Mouse (Mus musculus) limb, embryonic 13.5 days (tissue): ENCODE measurements at regions not wholly inside any gene's neighbourhood (a gene's known extent, or its start where the extent isn't known, plus 50 kb on each side); places are given as distances from the start of the nearest gene placed in this dataset.
A peak's percentile ranks its signal among the peaks of the same experiment; 100 is the strongest.

Experiments used
- ATAC-seq: fragments of 200-750 bp; cut with Nextera tagmentation; 2 replicates; pipeline ENCODE4 v1.8.0; 2017; ENCODE audit warnings: low read depth, moderate number of reproducible peaks, moderate TSS enrichment; ENCODE audit not compliant: low FRiP score
- H3K27ac ChIP-seq: fragments of 300-500 bp; sonication (generic); 2 replicates; pipeline ENCODE4 v1.5.1; 2015; ENCODE audit warnings: inconsistent platforms, mild to moderate bottlenecking, moderate library complexity
- H3K27me3 ChIP-seq: fragments of 300-500 bp; sonication (generic); 2 replicates; pipeline ENCODE4 v1.6.1; 2015; ENCODE audit warnings: mild to moderate bottlenecking, inconsistent platforms
- H3K36me3 ChIP-seq: fragments of 300-500 bp; sonication (generic); 2 replicates; pipeline ENCODE4 v1.6.1; 2015; ENCODE audit warnings: inconsistent platforms, mild to moderate bottlenecking, moderate library complexity
- H3K4me1 ChIP-seq: fragments of 300-500 bp; sonication (generic); 2 replicates; pipeline ENCODE4 v1.6.1; 2015; ENCODE audit warnings: inconsistent platforms
- H3K4me2 ChIP-seq: fragments of 300-500 bp; sonication (generic); replicated peaks from 2 replicates; pipeline ENCODE4 v1.6.1; 2015; ENCODE audit warnings: inconsistent platforms, mild to moderate bottlenecking, moderate library complexity
- H3K4me3 ChIP-seq: fragments of 300-500 bp; sonication (generic); 2 replicates; pipeline ENCODE4 v1.5.1; 2015; ENCODE audit warnings: moderate library complexity, mild to moderate bottlenecking, inconsistent platforms
- H3K9ac ChIP-seq: fragments of 300-500 bp; sonication (generic); 2 replicates; pipeline ENCODE4 v1.6.1; 2015; ENCODE audit warnings: mild to moderate bottlenecking, inconsistent platforms
- H3K9me3 ChIP-seq: fragments of 300-500 bp; sonication (generic); 2 replicates; pipeline ENCODE4 v1.6.1; 2016; ENCODE audit warnings: inconsistent platforms
- WGBS: fragments of 180-500 bp; shearing (Covaris S2); methylation state at CpG from one replicate; pipeline ENCODE4 v1.1.7; 2015; 5-methylcytosine and 5-hydroxymethylcytosine counted together

DNA sequence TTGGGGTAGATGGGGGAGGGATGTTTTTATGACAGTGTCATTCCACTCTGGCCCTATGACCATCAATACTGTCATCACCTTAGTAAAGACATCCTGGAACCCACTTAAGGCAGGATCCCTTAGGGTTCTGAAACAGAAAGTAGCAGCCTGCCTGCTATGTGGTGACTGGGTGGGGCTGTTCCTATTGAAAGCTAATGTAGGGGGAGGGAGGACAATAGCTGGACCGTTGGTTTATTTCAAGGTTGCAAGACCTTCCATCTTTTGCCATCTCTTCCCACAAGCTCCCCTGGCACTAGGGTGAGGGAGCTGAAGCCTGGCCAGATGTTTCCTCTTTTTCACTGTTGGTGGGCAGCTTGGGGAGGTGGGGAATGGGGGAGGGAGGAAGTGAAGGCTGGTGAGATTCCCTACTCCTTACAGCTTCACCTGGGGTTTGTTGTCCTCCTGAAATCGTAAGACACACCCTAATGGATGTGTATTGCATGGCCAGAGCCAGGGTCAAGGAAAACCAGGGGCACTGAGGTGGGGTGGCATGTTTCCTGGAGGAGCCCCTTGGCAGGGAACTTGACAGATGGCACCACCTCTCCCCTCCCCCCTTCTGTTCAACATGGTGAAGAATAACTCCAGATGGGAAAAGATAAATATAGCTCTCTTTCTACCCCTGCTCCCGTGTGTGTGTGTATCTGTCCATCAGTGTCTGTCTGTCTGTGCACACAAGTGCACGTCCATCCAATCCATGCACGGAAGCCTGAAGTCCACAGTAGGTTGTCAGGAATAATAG lies 112.1 kb upstream of the Ccnd2 start:
- Histone ChIP-seq H3K9ac (no peak overlapping the region), H3K4me3 (no peak overlapping the region), H3K27me3 (no peaks in the 10 kb centered on the region), H3K36me3 (no peaks in the 10 kb centered on the region), H3K27ac (no peak overlapping the region), H3K9me3 (no peaks in the 10 kb centered on the region), H3K4me1 (peaks cover 21% of the 10 kb centered on the region), H3K4me2 (no peak overlapping the region)
- WGBS = 74% methylated on average over 5 of the region's 5 CpGs
- ATAC-seq = no peak

DNA sequence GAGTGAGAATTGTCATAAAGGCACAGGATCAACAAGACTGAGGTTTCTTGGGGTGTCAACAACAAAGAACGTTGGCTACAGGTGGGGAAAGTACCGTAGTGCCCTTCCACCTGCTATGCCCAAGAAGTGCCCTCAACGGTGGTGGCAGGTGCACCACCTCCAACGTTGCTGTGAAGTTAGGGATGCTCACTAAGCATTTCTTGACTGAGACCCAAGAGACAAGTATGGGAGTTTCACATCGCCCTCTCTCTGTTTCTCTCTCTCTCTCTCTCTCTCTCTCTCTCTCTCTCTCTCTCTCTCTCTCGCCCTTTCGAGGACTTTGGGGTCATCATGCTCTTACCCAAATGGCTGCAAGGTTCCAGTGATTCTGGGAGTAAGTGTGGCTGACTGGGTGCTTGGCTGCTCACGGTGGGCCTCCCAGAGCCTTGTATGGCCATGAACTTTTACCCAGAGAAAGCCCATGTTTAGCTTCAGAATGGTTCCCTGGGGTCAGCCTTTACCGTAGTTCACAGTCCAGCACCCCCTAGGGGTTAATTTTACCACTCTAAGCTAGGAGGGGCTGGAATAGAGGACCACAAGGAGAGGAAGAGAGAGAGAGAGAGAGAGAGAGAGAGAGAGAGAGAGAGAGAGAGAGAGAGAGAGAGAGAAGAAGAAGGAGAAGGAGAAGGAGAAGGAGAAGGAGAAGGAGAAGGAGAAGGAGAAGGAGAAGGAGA lies 113.2 kb upstream of the Ccnd2 start:
- H3K4me2 ChIP-seq = no peak overlapping the region

DNA sequence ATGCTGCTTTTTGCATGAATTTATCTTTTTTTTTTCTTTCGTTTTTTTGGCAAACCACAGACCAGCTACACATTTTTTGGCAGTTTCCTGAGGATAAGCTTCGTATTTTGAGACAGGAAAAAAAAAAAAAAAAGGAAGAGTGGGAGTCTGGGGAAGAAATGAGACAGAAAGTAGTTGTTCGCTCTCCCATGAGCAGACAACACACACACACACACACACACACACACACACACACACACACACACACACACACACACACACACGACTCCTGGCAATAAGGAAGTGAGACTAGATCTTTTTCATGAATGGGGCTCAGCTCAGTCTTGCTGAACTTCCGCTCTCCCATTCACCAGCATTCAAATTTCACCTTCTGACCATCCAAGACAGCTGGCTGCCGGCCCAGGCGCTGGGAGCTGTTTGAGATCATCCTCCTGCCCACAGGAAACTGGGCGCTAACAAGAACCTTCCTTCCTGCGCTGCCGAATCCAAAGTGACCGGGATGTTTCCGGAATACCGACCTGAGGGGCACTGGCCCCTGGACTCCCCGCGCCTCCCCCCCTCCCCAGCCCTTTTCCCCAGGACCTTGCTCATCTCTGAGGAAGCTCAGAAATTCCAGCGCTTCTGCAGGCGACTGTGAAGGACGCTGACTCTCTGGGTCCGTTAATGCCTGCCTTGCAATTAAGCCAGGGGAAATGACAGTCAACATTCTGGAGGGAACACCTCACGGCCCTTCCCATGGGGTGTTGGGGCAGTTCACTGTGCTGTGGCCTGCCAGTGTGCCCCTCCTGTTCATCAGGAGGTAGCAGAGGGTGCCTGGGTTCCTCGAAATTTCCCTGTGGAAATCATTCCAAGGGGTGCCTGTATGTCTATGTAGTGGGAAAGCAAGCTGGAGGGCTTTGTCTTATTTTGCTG lies 114.2 kb upstream of the Ccnd2 start:
- Histone ChIP-seq H3K9me3 (no peaks in the 10 kb centered on the region), H3K36me3 (no peaks in the 10 kb centered on the region), H3K9ac (peak overlapping the region; percentile 43; the same call in 1 of the 2 replicates), H3K4me2 (peak overlapping the region; percentile 66), H3K27ac (peak overlapping the region; percentile 52; the same call in 1 of the 2 replicates), H3K4me3 (peak overlapping the region; percentile 33), H3K27me3 (no peaks in the 10 kb centered on the region), H3K4me1 (peaks cover 38% of the 10 kb centered on the region)
- ATAC-seq = peak; percentile 39; the same call in 1 of the 2 replicates
- 7% methylated on average over 21 of the region's 21 CpGs for WGBS

More for the DNA sequence above, 113.2 kb upstream of the Ccnd2 start:
- Histone ChIP-seq H3K4me3 (no peak overlapping the region), H3K36me3 (no peaks in the 10 kb centered on the region), H3K9ac (no peak overlapping the region), H3K27ac (no peak overlapping the region), H3K27me3 (no peaks in the 10 kb centered on the region), H3K4me1 (peaks cover 30% of the 10 kb centered on the region), H3K9me3 (no peaks in the 10 kb centered on the region)
- 74% methylated on average over 9 of the region's 9 CpGs for WGBS
- no peak for ATAC-seq

DNA sequence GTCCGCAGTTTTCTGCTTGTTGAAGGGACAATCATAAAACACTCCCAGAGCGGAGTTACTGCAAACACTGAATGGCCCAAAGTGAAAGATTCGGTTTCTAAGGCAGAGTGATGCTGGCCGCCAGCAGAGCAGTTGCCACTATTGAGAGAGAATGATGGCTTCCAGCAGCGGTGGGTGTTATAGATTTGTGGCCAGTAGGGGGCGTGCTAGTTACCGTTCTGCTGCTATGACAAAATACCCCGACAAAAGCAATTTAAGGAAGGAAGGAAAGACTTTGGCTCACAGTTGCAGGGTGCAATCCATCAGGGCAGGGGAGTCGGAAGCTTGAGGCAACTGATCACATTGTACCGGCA lies 114.8 kb upstream of the Ccnd2 start:
- H3K36me3 ChIP-seq = no peaks in the 10 kb centered on the region
- 0 out of 2 replicates have a peak overlapping the region, but pooled peaks have one; percentile 52 for H3K27ac ChIP-seq
- peaks cover 5% of the 10 kb centered on the region; the same call in 1 of the 2 replicates for H3K9me3 ChIP-seq
- H3K4me3 ChIP-seq = peak overlapping the region; percentile 33; the same call in 1 of the 2 replicates
- H3K27me3 ChIP-seq = no peaks in the 10 kb centered on the region
- 39% methylated on average over 10 of the region's 10 CpGs for WGBS
- no peak overlapping the region for H3K9ac ChIP-seq
- peaks cover 38% of the 10 kb centered on the region for H3K4me1 ChIP-seq
- ATAC-seq = no peak
- peak overlapping the region; percentile 66 for H3K4me2 ChIP-seq

DNA sequence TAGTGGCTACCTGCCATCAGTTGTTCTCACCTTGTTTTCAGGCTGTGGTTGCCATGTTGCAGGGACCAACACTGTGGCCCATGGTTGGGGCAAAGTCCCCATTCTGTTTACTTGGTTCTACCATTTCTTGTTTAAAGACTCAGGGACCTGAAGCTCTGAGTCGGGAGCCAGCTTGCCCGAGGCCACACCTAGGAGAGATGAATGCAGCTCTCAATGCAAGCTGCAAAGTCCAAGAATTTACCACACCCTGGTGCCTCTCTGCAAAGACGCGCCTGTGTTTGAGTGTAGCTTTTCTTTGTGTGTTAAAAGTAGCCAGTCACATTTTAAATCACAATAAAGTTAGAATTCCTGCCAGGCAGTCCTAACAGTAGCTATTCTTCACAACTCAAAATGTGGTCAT lies 117.0 kb upstream of the Ccnd2 start:
- Histone ChIP-seq H3K4me3 (no peak overlapping the region), H3K36me3 (no peaks in the 10 kb centered on the region), H3K9ac (no peak overlapping the region), H3K9me3 (peaks cover 7% of the 10 kb centered on the region; the same call in 1 of the 2 replicates), H3K4me2 (no peak overlapping the region), H3K27me3 (no peaks in the 10 kb centered on the region), H3K27ac (no peak overlapping the region), H3K4me1 (peaks cover 38% of the 10 kb centered on the region)
- 55% methylated on average over 4 of the region's 4 CpGs for WGBS
- no peak for ATAC-seq

DNA sequence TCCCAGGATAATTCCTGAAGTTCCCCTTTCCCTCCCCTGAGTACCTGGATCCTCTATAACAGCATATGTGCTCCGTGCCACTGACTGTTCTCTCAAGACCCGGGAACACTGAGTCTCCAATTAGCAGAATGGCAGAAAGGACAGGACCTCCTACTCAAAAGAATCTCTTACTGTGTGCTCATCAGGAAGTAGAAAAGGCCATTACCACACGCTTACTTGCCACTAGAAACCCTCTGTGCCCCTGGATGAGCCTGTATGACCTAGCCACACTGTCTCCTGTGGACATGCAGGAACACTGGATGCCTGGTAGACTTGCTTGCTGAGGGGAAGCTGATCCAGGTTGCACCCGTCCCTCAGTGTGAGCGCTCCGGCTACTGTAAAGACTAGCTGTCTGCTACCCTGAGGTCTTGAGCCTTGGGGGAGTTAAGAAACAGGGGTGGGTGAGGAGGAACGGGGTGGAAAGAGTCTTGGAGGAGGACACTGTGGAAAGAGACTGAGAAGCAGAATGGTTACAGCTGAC lies 117.6 kb upstream of the Ccnd2 start:
- 66% methylated on average over 7 of the region's 7 CpGs for WGBS
- Histone ChIP-seq H3K9ac (no peak overlapping the region), H3K4me2 (no peak overlapping the region), H3K36me3 (no peaks in the 10 kb centered on the region), H3K27ac (no peak overlapping the region), H3K4me1 (peaks cover 38% of the 10 kb centered on the region), H3K27me3 (no peaks in the 10 kb centered on the region), H3K4me3 (no peak overlapping the region), H3K9me3 (peaks cover 7% of the 10 kb centered on the region; the same call in 1 of the 2 replicates)
- no peak for ATAC-seq

DNA sequence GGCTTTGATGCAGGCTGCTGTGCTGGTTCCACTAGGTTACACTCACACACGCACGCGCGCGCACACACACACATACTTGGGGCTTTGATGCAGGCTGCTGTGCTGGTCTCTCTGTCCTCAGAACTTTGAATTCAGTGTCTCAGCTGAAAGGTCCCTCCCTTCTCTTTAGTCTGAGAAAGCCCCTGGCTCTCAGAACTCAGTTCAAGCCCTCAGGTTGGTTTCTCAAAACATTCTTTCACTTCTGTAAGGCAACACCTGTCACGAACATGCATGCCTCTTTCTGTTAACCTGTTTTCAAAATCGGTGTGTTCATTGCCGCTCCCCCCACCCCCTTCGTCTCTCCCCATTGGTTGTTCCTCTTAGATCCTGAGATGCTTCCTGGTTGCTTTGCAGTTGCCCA lies 118.8 kb upstream of the Ccnd2 start:
- ATAC-seq = no peak
- H3K27me3 ChIP-seq = no peaks in the 10 kb centered on the region
- peaks cover 11% of the 10 kb centered on the region for H3K9me3 ChIP-seq
- no peak overlapping the region for H3K4me3 ChIP-seq
- H3K27ac ChIP-seq = no peak overlapping the region
- no peak overlapping the region for H3K4me2 ChIP-seq
- H3K36me3 ChIP-seq = no peaks in the 10 kb centered on the region
- peaks cover 34% of the 10 kb centered on the region for H3K4me1 ChIP-seq
- WGBS = 78% methylated on average over 9 of the region's 9 CpGs
- H3K9ac ChIP-seq = no peak overlapping the region

DNA sequence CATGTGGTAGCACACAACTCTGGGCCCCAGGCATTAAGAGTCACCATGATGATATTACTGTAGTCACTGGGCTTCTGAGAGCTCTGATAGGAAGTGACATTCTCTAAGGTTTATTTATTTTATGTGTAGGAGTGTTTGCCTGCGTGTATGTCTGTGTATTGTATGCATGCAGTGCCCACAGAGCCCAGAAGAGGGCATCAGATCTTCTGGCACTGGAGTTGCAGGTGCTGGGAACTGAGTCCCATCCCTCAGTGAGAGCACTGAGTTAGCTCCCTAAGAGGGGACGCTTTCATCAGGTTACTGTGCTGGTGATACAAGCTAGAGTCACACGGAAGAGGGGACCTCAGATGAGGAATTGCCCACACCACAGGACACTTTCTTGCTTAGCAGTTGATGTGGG lies 119.4 kb upstream of the Ccnd2 start:
- H3K27me3 ChIP-seq = no peaks in the 10 kb centered on the region
- no peaks in the 10 kb centered on the region for H3K36me3 ChIP-seq
- H3K4me2 ChIP-seq = no peak overlapping the region
- no peak overlapping the region for H3K4me3 ChIP-seq
- peaks cover 27% of the 10 kb centered on the region for H3K4me1 ChIP-seq
- 95% methylated on average over 3 of the region's 3 CpGs for WGBS
- H3K9me3 ChIP-seq = peaks cover 11% of the 10 kb centered on the region
- H3K27ac ChIP-seq = no peak overlapping the region
- ATAC-seq = no peak
- H3K9ac ChIP-seq = no peak overlapping the region

DNA sequence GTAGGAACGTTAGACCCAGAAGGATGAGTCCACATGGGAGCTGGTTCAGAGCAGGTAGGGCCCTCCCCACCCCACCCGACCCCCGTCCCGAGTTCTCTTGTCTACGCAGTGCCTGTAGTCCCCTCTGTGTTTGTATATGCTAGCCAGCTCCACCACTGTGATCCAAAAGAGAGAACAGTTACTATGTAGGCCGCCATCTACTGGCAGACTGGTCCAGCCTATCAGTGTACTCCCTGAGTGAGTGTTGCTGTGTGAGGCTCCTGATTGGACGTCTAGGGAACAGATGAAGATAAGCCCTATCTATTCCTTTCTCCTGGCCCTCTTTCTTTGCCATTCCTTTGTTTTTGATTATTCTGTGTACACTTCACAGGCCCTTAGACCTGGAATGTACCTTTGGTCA lies 120.6 kb upstream of the Ccnd2 start:
- Histone ChIP-seq H3K4me3 (no peak overlapping the region), H3K9me3 (peaks cover 11% of the 10 kb centered on the region), H3K27ac (no peak overlapping the region), H3K9ac (no peak overlapping the region), H3K27me3 (no peaks in the 10 kb centered on the region), H3K36me3 (no peaks in the 10 kb centered on the region), H3K4me2 (no peak overlapping the region), H3K4me1 (peaks cover 22% of the 10 kb centered on the region)
- peak; percentile 52; the same call in 1 of the 2 replicates for ATAC-seq
- WGBS = 61% methylated on average over 7 of the region's 7 CpGs

DNA sequence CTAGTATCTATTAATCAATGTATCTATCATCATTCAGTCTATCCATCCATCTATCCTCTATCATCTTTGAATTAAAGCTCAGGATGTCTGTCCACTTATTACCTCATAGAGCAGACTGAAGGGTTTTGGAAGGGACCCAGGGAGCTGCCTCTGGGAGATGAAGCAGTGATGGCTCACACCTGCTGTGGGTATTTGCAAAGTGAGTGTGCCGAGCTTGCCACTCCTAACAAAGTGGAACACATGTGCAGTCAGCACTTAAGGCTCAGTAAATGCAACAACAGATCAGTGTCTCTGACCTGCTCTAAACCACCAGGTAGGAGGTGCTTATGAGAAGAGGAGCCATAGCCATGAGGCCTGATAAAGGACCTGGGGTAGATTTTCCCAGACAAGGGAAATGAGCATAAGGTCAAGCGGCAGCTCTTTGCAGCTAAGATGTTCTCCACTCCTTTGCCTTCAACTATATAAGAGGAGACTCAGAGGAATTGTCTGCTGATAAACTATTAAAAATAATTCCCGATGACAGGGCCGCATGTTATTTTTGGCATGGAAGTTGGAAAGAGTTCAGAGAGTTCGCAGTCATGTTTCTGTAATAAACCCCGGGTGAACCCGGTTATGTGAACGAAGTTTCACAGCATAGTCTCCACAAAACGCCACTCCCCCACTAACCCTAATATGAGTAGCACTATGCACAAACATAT lies 122.9 kb upstream of the Ccnd2 start:
- H3K27me3 ChIP-seq = no peaks in the 10 kb centered on the region
- ATAC-seq = no peak
- no peaks in the 10 kb centered on the region for H3K36me3 ChIP-seq
- peaks cover 11% of the 10 kb centered on the region for H3K9me3 ChIP-seq
- no peak overlapping the region for H3K4me3 ChIP-seq
- H3K27ac ChIP-seq = no peak overlapping the region
- WGBS = 89% methylated on average over 9 of the region's 9 CpGs
- no peak overlapping the region for H3K9ac ChIP-seq
- H3K4me2 ChIP-seq = no peak overlapping the region
- peaks cover 11% of the 10 kb centered on the region for H3K4me1 ChIP-seq

DNA sequence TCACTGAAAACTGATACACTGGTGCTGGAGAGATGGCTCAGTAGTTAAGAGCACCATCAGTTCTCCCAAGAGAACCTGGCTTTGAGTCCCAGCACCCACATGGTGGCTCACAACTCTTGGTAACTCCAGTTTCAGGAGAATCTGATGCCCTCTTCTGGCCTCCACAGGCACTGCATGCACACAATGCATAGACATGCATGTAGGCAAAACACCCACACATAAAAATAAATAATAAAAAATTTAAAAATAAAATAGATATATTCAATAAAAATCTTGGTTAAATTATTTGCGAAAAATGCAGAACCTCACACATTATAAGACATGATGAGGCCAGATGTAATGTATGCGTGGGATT lies 123.4 kb upstream of the Ccnd2 start:
- no peaks in the 10 kb centered on the region for H3K36me3 ChIP-seq
- no peaks in the 10 kb centered on the region for H3K27me3 ChIP-seq
- H3K9me3 ChIP-seq = peaks cover 11% of the 10 kb centered on the region
- no peak overlapping the region for H3K27ac ChIP-seq
- H3K9ac ChIP-seq = no peak overlapping the region
- H3K4me2 ChIP-seq = no peak overlapping the region
- WGBS = 90% methylated on average over 2 of the region's 2 CpGs
- peaks cover 7% of the 10 kb centered on the region for H3K4me1 ChIP-seq
- no peak overlapping the region for H3K4me3 ChIP-seq
- ATAC-seq = no peak
